Comparison of ENCODE assay signal across 7 mouse cellular contexts in the genomic region with DNA sequence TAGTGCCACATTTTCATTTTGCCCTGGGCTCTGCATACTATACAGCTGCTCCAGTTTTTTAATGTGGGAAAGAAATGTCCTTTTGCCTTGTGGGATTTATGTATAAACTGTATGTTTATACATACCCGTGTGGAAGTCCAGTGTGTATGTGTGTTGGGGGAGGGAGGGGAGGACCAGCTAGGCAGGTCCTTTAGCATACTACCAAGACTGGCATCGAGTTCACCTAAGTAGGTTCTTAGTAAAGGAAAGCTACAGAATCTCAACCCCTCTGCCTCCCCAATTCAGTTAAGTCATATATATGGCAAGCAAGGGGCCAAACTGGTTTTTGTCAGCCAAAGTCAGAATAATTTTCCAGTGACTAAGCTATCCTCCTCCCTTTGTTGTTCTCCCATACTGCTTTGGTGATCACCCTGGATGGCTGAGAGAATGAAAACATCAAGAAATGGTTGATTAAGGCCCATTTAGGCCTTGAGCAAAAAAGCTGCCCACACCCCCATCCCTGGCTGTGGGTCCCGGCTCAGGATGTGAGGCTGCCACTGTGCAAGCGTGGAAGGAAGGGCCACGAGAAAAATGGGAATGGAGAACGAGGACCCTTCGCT. TPM values are rescaled to one million over a fixed set of nuclear protein-coding genes. Genes with fewer than 3 reads are reported as not detected.
DNase-seq lines count a peak whose midpoint lies in the region; ATAC-seq and TF ChIP-seq lines count a peak whose summit lies in the region.

No protein-coding gene starts in this region.

- H3K36me3 ChIP-seq in lung, postnatal 0 days (ENCODE audit: insufficient read depth, low read length), result no peaks in the 10 kb centered on the region
- H3K36me3 ChIP-seq in embryonic facial prominence, embryonic 15.5 days, result no peaks in the 10 kb centered on the region
- H3K36me3 ChIP-seq in intestine, postnatal 0 days (ENCODE audit: control insufficient read depth, insufficient read depth), result no peaks in the 10 kb centered on the region
- H3K36me3 ChIP-seq in small intestine, adult 2 months (ENCODE audit: control insufficient read depth, insufficient read depth, low read length), result no peaks in the 10 kb centered on the region

- peak overlapping the region; percentile 59 for H3K4me2 ChIP-seq in lung, postnatal 0 days (replicated peaks; ENCODE audit: low read depth, low read length)
- H3K4me2 ChIP-seq in embryonic facial prominence, embryonic 15.5 days (replicated peaks), result peak overlapping the region; percentile 64
- peak overlapping the region; percentile 55 for H3K4me2 ChIP-seq in intestine, postnatal 0 days (replicated peaks; ENCODE audit: low read depth)

- DNase-seq in lung, postnatal 0 days (ENCODE audit: low spot score), result no peak
- DNase-seq in lung, postnatal 25 days (ENCODE audit: low spot score), result no peak
- DNase-seq in layer of hippocampus, adult 8-10 months (ENCODE audit: low spot score in 2 of 2), result no peak
- DNase-seq in spleen, adult 18-20 months, result no peak

- peak overlapping the region; percentile 48 for H3K9ac ChIP-seq in lung, postnatal 0 days (replicated peaks; ENCODE audit: low read depth)
- peak overlapping the region; percentile 47; the same call in 1 of the 2 replicates for H3K9ac ChIP-seq in embryonic facial prominence, embryonic 15.5 days
- no peak overlapping the region for H3K9ac ChIP-seq in intestine, postnatal 0 days (ENCODE audit: low read depth, low read length)

- ATAC-seq in lung, postnatal 0 days, result peak; percentile 2; the same call in 1 of the 2 replicates
- ATAC-seq in embryonic facial prominence, embryonic 15.5 days (ENCODE audit: insufficient number of reproducible peaks, low FRiP score, low TSS enrichment, low read depth), result no peak
- peak; percentile 15; the same call in 1 of the 2 replicates for ATAC-seq in intestine, postnatal 0 days

- H3K27me3 ChIP-seq in lung, postnatal 0 days (replicated peaks; ENCODE audit: insufficient read depth, low read length), result no peaks in the 10 kb centered on the region
- H3K27me3 ChIP-seq in embryonic facial prominence, embryonic 15.5 days, result no peaks in the 10 kb centered on the region
- no peaks in the 10 kb centered on the region for H3K27me3 ChIP-seq in intestine, postnatal 0 days (replicated peaks; ENCODE audit: control insufficient read depth, insufficient read depth, low read length)
- no peaks in the 10 kb centered on the region for H3K27me3 ChIP-seq in small intestine, adult 2 months (ENCODE audit: control insufficient read depth, insufficient read depth, low read length)

- TF ChIP-seq CTCF in lung, postnatal 0 days (IDR thresholded peaks at IDR 0.05), result no peak
- no peak for TF ChIP-seq CTCF in intestine, postnatal 0 days (IDR thresholded peaks at IDR 0.05; ENCODE audit: low read depth)
- no peak for TF ChIP-seq CTCF in small intestine, adult 2 months (IDR thresholded peaks at IDR 0.05; ENCODE audit: extremely low read depth, insufficient read length, insufficient replicate concordance, low read depth, low read length)

- H3K4me3 ChIP-seq in lung, postnatal 0 days (ENCODE audit: low read depth, low read length), result peak overlapping the region; percentile 37
- H3K4me3 ChIP-seq in embryonic facial prominence, embryonic 15.5 days (replicated peaks), result peak overlapping the region; percentile 45
- peak overlapping the region; percentile 26 for H3K4me3 ChIP-seq in intestine, postnatal 0 days (ENCODE audit: low read depth, low read length)
- peak overlapping the region; percentile 58 for H3K4me3 ChIP-seq in small intestine, adult 2 months (ENCODE audit: low read depth, low read length)

- TF ChIP-seq EP300 in lung, postnatal 0 days (IDR thresholded peaks at IDR 0.05), result no peak

- peak overlapping the region; percentile 82 for H3K27ac ChIP-seq in lung, postnatal 0 days (ENCODE audit: low read length)
- H3K27ac ChIP-seq in embryonic facial prominence, embryonic 15.5 days (replicated peaks), result peak overlapping the region; percentile 79
- peak overlapping the region; percentile 4; the same call in 1 of the 2 replicates for H3K27ac ChIP-seq in intestine, postnatal 0 days (ENCODE audit: low read depth, low read length)
- H3K27ac ChIP-seq in small intestine, adult 2 months (ENCODE audit: insufficient read depth, low read depth, low read length), result peak overlapping the region; percentile 45

- no peaks in the 10 kb centered on the region for H3K9me3 ChIP-seq in lung, postnatal 0 days (ENCODE audit: low read length)
- H3K9me3 ChIP-seq in embryonic facial prominence, embryonic 15.5 days (replicated peaks), result no peaks in the 10 kb centered on the region
- no peaks in the 10 kb centered on the region for H3K9me3 ChIP-seq in intestine, postnatal 0 days (ENCODE audit: control insufficient read depth)

- TF ChIP-seq POLR2A in small intestine, adult 2 months (IDR thresholded peaks at IDR 0.05; ENCODE audit: low read depth, low read length), result no peak

- 17% methylated on average over 7 of the region's 7 CpGs for WGBS in lung, postnatal 0 days
- 16% methylated on average over 7 of the region's 7 CpGs for WGBS in embryonic facial prominence, embryonic 15.5 days
- WGBS in intestine, postnatal 0 days, result 14% methylated on average over 7 of the region's 7 CpGs
- WGBS in small intestine, adult 2 months, result 19% methylated on average over 7 of the region's 7 CpGs

- peaks cover 6% of the 10 kb centered on the region; the same call in 1 of the 2 replicates for H3K4me1 ChIP-seq in lung, postnatal 0 days (ENCODE audit: insufficient read depth, low read depth, low read length)
- H3K4me1 ChIP-seq in embryonic facial prominence, embryonic 15.5 days, result no peaks in the 10 kb centered on the region
- no peaks in the 10 kb centered on the region for H3K4me1 ChIP-seq in intestine, postnatal 0 days (replicated peaks; ENCODE audit: control insufficient read depth, insufficient read depth, low read length)
- H3K4me1 ChIP-seq in small intestine, adult 2 months (ENCODE audit: control insufficient read depth, insufficient read depth, insufficient read length, low read length), result peaks cover 5% of the 10 kb centered on the region; the same call in 1 of the 2 replicates

RNA-seq across cellular contexts. Expression of gene Stat1, which starts 6.1 kb away (rescaled TPM):
- polyA plus RNA-seq in lung, postnatal 0 days (2015; fragmentation: Nextera tagmentation; extraction: Ambion mirVana), result 36.3 and 39.3 TPM in 2 replicates
- polyA plus RNA-seq in embryonic facial prominence, embryonic 15.5 days (2015; fragmentation: Nextera tagmentation; extraction: Ambion mirVana), result 21.3 and 26.0 TPM in 2 replicates
- 62.6 and 67.2 TPM in 2 replicates for polyA plus RNA-seq in intestine, postnatal 0 days (2015; fragmentation: Nextera tagmentation; extraction: Ambion mirVana)
- polyA plus RNA-seq in small intestine, adult 2 months (2012; rRNA removed), result 26.3 and 87.0 TPM in 2 replicates
- 10 to 100 TPM; 22.8 to 33.8 (median 28.1) TPM for total RNA-seq in layer of hippocampus, adult 8-10 months (2022)

Comparison
In these comparisons a context has a peak if more than half of its experiments do, and no peak if none do; other contexts are left out.
1. H3K27ac ChIP-seq: peak in every context shown above with its lines; median percentile 82 in lung, postnatal 0 days; 79 in embryonic facial prominence, embryonic 15.5 days; 45 in small intestine, adult 2 months; 4 in intestine, postnatal 0 days.